Mouse (Mus musculus) regulatory T cell (primary cell): Measurements from ENCODE around the gene Stxbp1.

Source experiments
- in situ Hi-C: fragments of 300-600 bp; cut with MboI, MseI; formaldehyde crosslinking; loops from one replicate; pipeline ENCODE4 v1.15.1; 2025; ENCODE audit warnings: high pct_unique_total_duplicates

Stxbp1 gene

GRCm38 (mm10) chr2:32841099-32841498, 5.9 kb downstream of the Stxbp1 start:
- in situ Hi-C loops, result no loop called here

GRCm38 (mm10) chr2:32839261-32839660, 7.8 kb downstream of the Stxbp1 start:
- in situ Hi-C loops, result no loop called here

- in situ Hi-C loops, result no loop called here
Observed at GRCm38 (mm10) chr2:32838147-32838884, 8.7 kb downstream of the Stxbp1 start.

- in situ Hi-C loops, result no loop called here
Observed at GRCm38 (mm10) chr2:32835588-32835987, 11.5 kb downstream of the Stxbp1 start.

- in situ Hi-C loops, result no loop called here
Observed at GRCm38 (mm10) chr2:32834496-32834895, 12.5 kb downstream of the Stxbp1 start.

- in situ Hi-C loops, result no loop called here
Observed at GRCm38 (mm10) chr2:32828979-32829676, 17.9 kb downstream of the Stxbp1 start.

- in situ Hi-C loops, result no loop called here
Observed at GRCm38 (mm10) chr2:32825796-32826195, 21.2 kb downstream of the Stxbp1 start.

- in situ Hi-C loops, result no loop called here
Observed at GRCm38 (mm10) chr2:32824778-32825177, 22.3 kb downstream of the Stxbp1 start.

GRCm38 (mm10) chr2:32824181-32824580, 22.9 kb downstream of the Stxbp1 start:
- in situ Hi-C loops, result no loop called here

- in situ Hi-C loops, result no loop called here
Observed at GRCm38 (mm10) chr2:32823579-32824154, 23.4 kb downstream of the Stxbp1 start.

GRCm38 (mm10) chr2:32823153-32823552, 23.9 kb downstream of the Stxbp1 start:
- in situ Hi-C loops, result no loop called here

- in situ Hi-C loops, result no loop called here
Observed at GRCm38 (mm10) chr2:32822643-32823042, 24.4 kb downstream of the Stxbp1 start.

GRCm38 (mm10) chr2:32821041-32821802, 25.8 kb downstream of the Stxbp1 start:
- in situ Hi-C loops, result no loop called here

GRCm38 (mm10) chr2:32818208-32818607, 28.8 kb downstream of the Stxbp1 start:
- in situ Hi-C loops, result no loop called here

- in situ Hi-C loops, result no loop called here
Observed at GRCm38 (mm10) chr2:32817589-32817988, 29.5 kb downstream of the Stxbp1 start.

GRCm38 (mm10) chr2:32816946-32817581, 30.0 kb downstream of the Stxbp1 start:
- in situ Hi-C loops, result no loop called here

- in situ Hi-C loops, result no loop called here
Observed at GRCm38 (mm10) chr2:32816497-32816896, 30.5 kb downstream of the Stxbp1 start.

GRCm38 (mm10) chr2:32811959-32812358, 35.1 kb downstream of the Stxbp1 start:
- in situ Hi-C loops, result no loop called here

- in situ Hi-C loops, result no loop called here
Observed at GRCm38 (mm10) chr2:32808816-32809566, 38.1 kb downstream of the Stxbp1 start.

GRCm38 (mm10) chr2:32798251-32798962, 48.6 kb downstream of the Stxbp1 start:
- in situ Hi-C loops, result no loop called here
